Mouse (Mus musculus): ENCODE measurements at regions not wholly inside any gene's neighbourhood (a gene's known extent, or its start where the extent isn't known, plus 50 kb on each side); places are given as distances from the start of the nearest gene placed in this dataset.

- H3K4me1 ChIP-seq (replicated peaks; ENCODE audit: control insufficient read depth, insufficient read depth, low read length), result no peaks in the 10 kb centered on the region
- H3K27me3 ChIP-seq (replicated peaks; ENCODE audit: control insufficient read depth, insufficient read depth, low read length), result no peaks in the 10 kb centered on the region
- H3K9me3 ChIP-seq (ENCODE audit: control insufficient read depth, low read length), result no peaks in the 10 kb centered on the region
- peak; percentile 66 for ATAC-seq
- H3K9ac ChIP-seq (replicated peaks; ENCODE audit: low read depth, low read length), result no peak overlapping the region
- no peak overlapping the region for H3K4me3 ChIP-seq (replicated peaks; ENCODE audit: low read length)
- WGBS, result 58% methylated on average over 2 of the region's 2 CpGs
- no peak overlapping the region for H3K4me2 ChIP-seq (ENCODE audit: low read length)
- H3K36me3 ChIP-seq (ENCODE audit: control insufficient read depth, insufficient read depth), result no peaks in the 10 kb centered on the region
- H3K27ac ChIP-seq (ENCODE audit: low read length), result no peak overlapping the region
Measured at GRCm38 (mm10) chr15:17880168-17880567, 938.6 kb upstream of the Cdh10 start.

GRCm38 (mm10) chr15:17889309-17889708 is 929.4 kb upstream of the Cdh10 start:
- Histone ChIP-seq H3K4me1 (replicated peaks; ENCODE audit: control insufficient read depth, insufficient read depth, low read length) (no peaks in the 10 kb centered on the region), H3K9ac (replicated peaks; ENCODE audit: low read depth, low read length) (no peak overlapping the region), H3K27me3 (replicated peaks; ENCODE audit: control insufficient read depth, insufficient read depth, low read length) (no peaks in the 10 kb centered on the region), H3K27ac (ENCODE audit: low read length) (no peak overlapping the region), H3K36me3 (ENCODE audit: control insufficient read depth, insufficient read depth) (no peaks in the 10 kb centered on the region), H3K9me3 (ENCODE audit: control insufficient read depth, low read length) (no peaks in the 10 kb centered on the region), H3K4me3 (replicated peaks; ENCODE audit: low read length) (no peak overlapping the region), H3K4me2 (ENCODE audit: low read length) (no peak overlapping the region)
- ATAC-seq, result 0 out of 2 replicates have a peak, but pooled peaks have one; percentile 47
- WGBS, result 60% methylated on average over 1 of the region's 1 CpGs

GRCm38 (mm10) chr15:17900026-17900425 is 918.7 kb upstream of the Cdh10 start:
- H3K4me3 ChIP-seq (replicated peaks; ENCODE audit: low read length), result no peak overlapping the region
- H3K36me3 ChIP-seq (ENCODE audit: control insufficient read depth, insufficient read depth), result no peaks in the 10 kb centered on the region
- no peaks in the 10 kb centered on the region for H3K9me3 ChIP-seq (ENCODE audit: control insufficient read depth, low read length)
- no peaks in the 10 kb centered on the region for H3K4me1 ChIP-seq (replicated peaks; ENCODE audit: control insufficient read depth, insufficient read depth, low read length)
- H3K27me3 ChIP-seq (replicated peaks; ENCODE audit: control insufficient read depth, insufficient read depth, low read length), result no peaks in the 10 kb centered on the region
- H3K9ac ChIP-seq (replicated peaks; ENCODE audit: low read depth, low read length), result no peak overlapping the region
- H3K27ac ChIP-seq (ENCODE audit: low read length), result no peak overlapping the region
- WGBS, result 87% methylated on average over 1 of the region's 1 CpGs
- no peak overlapping the region for H3K4me2 ChIP-seq (ENCODE audit: low read length)
- ATAC-seq, result no peak

- H3K36me3 ChIP-seq (ENCODE audit: control insufficient read depth, insufficient read depth), result no peaks in the 10 kb centered on the region
- WGBS, result 90% methylated on average over 2 of the region's 2 CpGs
- no peak overlapping the region for H3K9ac ChIP-seq (replicated peaks; ENCODE audit: low read depth, low read length)
- no peak overlapping the region for H3K4me2 ChIP-seq (ENCODE audit: low read length)
- no peaks in the 10 kb centered on the region for H3K9me3 ChIP-seq (ENCODE audit: control insufficient read depth, low read length)
- no peaks in the 10 kb centered on the region for H3K27me3 ChIP-seq (replicated peaks; ENCODE audit: control insufficient read depth, insufficient read depth, low read length)
- no peak for ATAC-seq
- H3K4me1 ChIP-seq (replicated peaks; ENCODE audit: control insufficient read depth, insufficient read depth, low read length), result no peaks in the 10 kb centered on the region
- no peak overlapping the region for H3K4me3 ChIP-seq (replicated peaks; ENCODE audit: low read length)
- no peak overlapping the region for H3K27ac ChIP-seq (ENCODE audit: low read length)
Measured at GRCm38 (mm10) chr15:17912241-17912640, 906.5 kb upstream of the Cdh10 start.

GRCm38 (mm10) chr15:17932573-17932972 is 886.2 kb upstream of the Cdh10 start:
- Histone ChIP-seq H3K4me2 (ENCODE audit: low read length) (no peak overlapping the region), H3K9me3 (ENCODE audit: control insufficient read depth, low read length) (no peaks in the 10 kb centered on the region), H3K27ac (ENCODE audit: low read length) (no peak overlapping the region), H3K4me1 (replicated peaks; ENCODE audit: control insufficient read depth, insufficient read depth, low read length) (no peaks in the 10 kb centered on the region), H3K9ac (replicated peaks; ENCODE audit: low read depth, low read length) (no peak overlapping the region), H3K27me3 (replicated peaks; ENCODE audit: control insufficient read depth, insufficient read depth, low read length) (no peaks in the 10 kb centered on the region), H3K36me3 (ENCODE audit: control insufficient read depth, insufficient read depth) (no peaks in the 10 kb centered on the region), H3K4me3 (replicated peaks; ENCODE audit: low read length) (no peak overlapping the region)
- no peak for ATAC-seq
- 50% methylated on average over 3 of the region's 3 CpGs for WGBS

- Histone ChIP-seq H3K36me3 (ENCODE audit: control insufficient read depth, insufficient read depth) (no peaks in the 10 kb centered on the region), H3K4me1 (replicated peaks; ENCODE audit: control insufficient read depth, insufficient read depth, low read length) (no peaks in the 10 kb centered on the region), H3K9ac (replicated peaks; ENCODE audit: low read depth, low read length) (no peak overlapping the region), H3K4me2 (ENCODE audit: low read length) (no peak overlapping the region), H3K27ac (ENCODE audit: low read length) (no peak overlapping the region), H3K9me3 (ENCODE audit: control insufficient read depth, low read length) (no peaks in the 10 kb centered on the region), H3K4me3 (replicated peaks; ENCODE audit: low read length) (no peak overlapping the region), H3K27me3 (replicated peaks; ENCODE audit: control insufficient read depth, insufficient read depth, low read length) (no peaks in the 10 kb centered on the region)
- no peak for ATAC-seq
- 96% methylated on average over 15 of the region's 15 CpGs for WGBS
Measured at GRCm38 (mm10) chr15:17933875-17934274, 884.9 kb upstream of the Cdh10 start.

- 50% methylated on average over 1 of the region's 1 CpGs for WGBS
- H3K4me1 ChIP-seq (replicated peaks; ENCODE audit: control insufficient read depth, insufficient read depth, low read length), result no peaks in the 10 kb centered on the region
- H3K36me3 ChIP-seq (ENCODE audit: control insufficient read depth, insufficient read depth), result no peaks in the 10 kb centered on the region
- H3K4me3 ChIP-seq (replicated peaks; ENCODE audit: low read length), result no peak overlapping the region
- no peaks in the 10 kb centered on the region for H3K9me3 ChIP-seq (ENCODE audit: control insufficient read depth, low read length)
- no peak overlapping the region for H3K4me2 ChIP-seq (ENCODE audit: low read length)
- ATAC-seq, result no peak
- H3K27ac ChIP-seq (ENCODE audit: low read length), result no peak overlapping the region
- H3K9ac ChIP-seq (replicated peaks; ENCODE audit: low read depth, low read length), result no peak overlapping the region
- no peaks in the 10 kb centered on the region for H3K27me3 ChIP-seq (replicated peaks; ENCODE audit: control insufficient read depth, insufficient read depth, low read length)
Measured at GRCm38 (mm10) chr15:17935473-17935872, 883.3 kb upstream of the Cdh10 start.

- no peaks in the 10 kb centered on the region for H3K36me3 ChIP-seq (ENCODE audit: control insufficient read depth, insufficient read depth)
- WGBS, result 77% methylated on average over 1 of the region's 1 CpGs
- ATAC-seq, result no peak
- no peak overlapping the region for H3K9ac ChIP-seq (replicated peaks; ENCODE audit: low read depth, low read length)
- H3K27me3 ChIP-seq (replicated peaks; ENCODE audit: control insufficient read depth, insufficient read depth, low read length), result no peaks in the 10 kb centered on the region
- H3K9me3 ChIP-seq (ENCODE audit: control insufficient read depth, low read length), result no peaks in the 10 kb centered on the region
- H3K4me2 ChIP-seq (ENCODE audit: low read length), result no peak overlapping the region
- H3K4me3 ChIP-seq (replicated peaks; ENCODE audit: low read length), result no peak overlapping the region
- H3K4me1 ChIP-seq (replicated peaks; ENCODE audit: control insufficient read depth, insufficient read depth, low read length), result no peaks in the 10 kb centered on the region; the same call in 1 of the 2 replicates
- H3K27ac ChIP-seq (ENCODE audit: low read length), result no peak overlapping the region
Measured at GRCm38 (mm10) chr15:17962778-17963177, 856.0 kb upstream of the Cdh10 start.

GRCm38 (mm10) chr15:17963240-17964209 is 855.2 kb upstream of the Cdh10 start:
- H3K4me2 ChIP-seq (ENCODE audit: low read length), result no peak overlapping the region
- WGBS, result 26% methylated on average over 4 of the region's 4 CpGs
- no peak overlapping the region for H3K27ac ChIP-seq (ENCODE audit: low read length)

More at GRCm38 (mm10) chr15:17963240-17964209, 855.2 kb upstream of the Cdh10 start:
- H3K4me1 ChIP-seq (replicated peaks; ENCODE audit: control insufficient read depth, insufficient read depth, low read length), result no peaks in the 10 kb centered on the region; the same call in 1 of the 2 replicates
- no peaks in the 10 kb centered on the region for H3K36me3 ChIP-seq (ENCODE audit: control insufficient read depth, insufficient read depth)
- ATAC-seq, result peak; percentile 88
- no peak overlapping the region for H3K9ac ChIP-seq (replicated peaks; ENCODE audit: low read depth, low read length)
- no peaks in the 10 kb centered on the region for H3K9me3 ChIP-seq (ENCODE audit: control insufficient read depth, low read length)
- no peaks in the 10 kb centered on the region for H3K27me3 ChIP-seq (replicated peaks; ENCODE audit: control insufficient read depth, insufficient read depth, low read length)
- no peak overlapping the region for H3K4me3 ChIP-seq (replicated peaks; ENCODE audit: low read length)
